ENCODE assay signal across 26 mouse cellular contexts in genomic region chr13:42952037-42952721, GRCm38 (mm10).
A peak's percentile ranks its signal among the peaks of the same experiment; 100 is the strongest.
DNase-seq lines count a peak whose midpoint lies in the region; ATAC-seq and TF ChIP-seq lines count a peak whose summit lies in the region.
"Had no signal": no experiment of that assay in that cellular context is flagged by ENCODE, and none has a peak within 500 bp of the region (broad histone marks: within the 10 kb centered on the region; RNA-seq: fewer than 3 reads in every experiment).

No protein-coding gene starts in this region.

- no peak overlapping the region for H3K27ac ChIP-seq in heart, embryonic 10.5 days
- H3K27ac ChIP-seq in embryonic facial prominence, embryonic 14.5 days (replicated peaks; ENCODE audit: low read depth, low read length): no peak overlapping the region
- no peak overlapping the region for H3K27ac ChIP-seq in hindbrain, embryonic 13.5 days
- H3K27ac ChIP-seq in lung, postnatal 0 days (ENCODE audit: low read length): no peak overlapping the region
- H3K27ac ChIP-seq: heart, adult 2 months; heart, embryonic 15.5 days; hindbrain, postnatal 0 days; limb, embryonic 15.5 days; liver, embryonic 15.5 days had no signal

- no peak for ATAC-seq in embryonic facial prominence, embryonic 14.5 days (ENCODE audit: low read depth)
- no peak for ATAC-seq in hindbrain, embryonic 13.5 days (ENCODE audit: low FRiP score)
- no peak for ATAC-seq in lung, postnatal 0 days
- ATAC-seq: activated CD4-positive, CD25-positive, alpha-beta regulatory T cell, adult 4 months; hindbrain, postnatal 0 days; intestine, postnatal 0 days; midbrain, embryonic 16.5 days had no signal

- H3K4me2 ChIP-seq in embryonic facial prominence, embryonic 14.5 days (ENCODE audit: low read depth, low read length): no peak overlapping the region
- H3K4me2 ChIP-seq in hindbrain, embryonic 13.5 days: no peak overlapping the region
- H3K4me2 ChIP-seq in lung, postnatal 0 days (replicated peaks; ENCODE audit: low read depth, low read length): no peak overlapping the region
- H3K4me2 ChIP-seq: heart, embryonic 15.5 days; limb, embryonic 15.5 days; liver, embryonic 15.5 days had no signal

- H3K36me3 ChIP-seq in heart, embryonic 10.5 days: no peaks in the 10 kb centered on the region
- H3K36me3 ChIP-seq in embryonic facial prominence, embryonic 14.5 days (ENCODE audit: control insufficient read depth, insufficient read depth, low read length): no peaks in the 10 kb centered on the region
- H3K36me3 ChIP-seq in hindbrain, embryonic 13.5 days: no peaks in the 10 kb centered on the region; the same call in 1 of the 2 replicates
- H3K36me3 ChIP-seq in lung, postnatal 0 days (ENCODE audit: insufficient read depth, low read length): no peaks in the 10 kb centered on the region; the same call in 1 of the 2 replicates
- H3K36me3 ChIP-seq: G1E; heart, embryonic 15.5 days; limb, embryonic 15.5 days; liver, embryonic 15.5 days had no signal

- no peak for TF ChIP-seq CTCF in lung, postnatal 0 days (IDR thresholded peaks at IDR 0.05)

- no peaks in the 10 kb centered on the region; the same call in 1 of the 2 replicates for H3K4me1 ChIP-seq in heart, embryonic 10.5 days
- H3K4me1 ChIP-seq in embryonic facial prominence, embryonic 14.5 days (ENCODE audit: control insufficient read depth, insufficient read depth, low read length): no peaks in the 10 kb centered on the region
- peaks cover 10% of the 10 kb centered on the region for H3K4me1 ChIP-seq in hindbrain, embryonic 13.5 days (replicated peaks)
- no peaks in the 10 kb centered on the region for H3K4me1 ChIP-seq in lung, postnatal 0 days (ENCODE audit: insufficient read depth, low read depth, low read length)
- H3K4me1 ChIP-seq: heart, embryonic 15.5 days; limb, embryonic 15.5 days; liver, embryonic 15.5 days had no signal

- peak; percentile 76 for DNase-seq in heart, adult 11 months
- DNase-seq in heart, embryonic 10.5 days (ENCODE audit: low spot score): no peak
- DNase-seq in left cerebral cortex, adult 18-20 months (ENCODE audit: low spot score in 2 of 2): peak; percentile 63 to 75
- DNase-seq in left cerebral cortex, adult 11 months (ENCODE audit: low spot score): no peak
- DNase-seq in embryonic facial prominence, embryonic 14.5 days (ENCODE audit: low spot score): peak; percentile 57
- DNase-seq in right cerebral cortex, postnatal 10 days (ENCODE audit: low spot score in 2 of 2): peak; percentile 68 to 72
- DNase-seq in lung, postnatal 0 days (ENCODE audit: low spot score): no peak
- DNase-seq: adrenal gland, postnatal 14 days; cerebellum, adult 11-12 months; cerebellum, postnatal 14 days; embryo, embryonic 11 days; gastrocnemius, postnatal 14 days; heart, adult 2 months; heart, postnatal 4 days; kidney, postnatal 25 days; lung, postnatal 10 days; spleen, adult 18-20 months had no signal

- WGBS in heart, embryonic 10.5 days: 64% methylated on average over 15 of the region's 15 CpGs
- WGBS in embryonic facial prominence, embryonic 14.5 days: 55% methylated on average over 15 of the region's 15 CpGs
- WGBS in hindbrain, embryonic 13.5 days: 78% methylated on average over 15 of the region's 15 CpGs
- 74% methylated on average over 15 of the region's 15 CpGs for WGBS in lung, postnatal 0 days

- H3K27me3 ChIP-seq in heart, embryonic 10.5 days (ENCODE audit: insufficient read depth, poor library complexity, severe bottlenecking): no peaks in the 10 kb centered on the region
- H3K27me3 ChIP-seq in embryonic facial prominence, embryonic 14.5 days (replicated peaks; ENCODE audit: control insufficient read depth, insufficient read depth, low read length): no peaks in the 10 kb centered on the region
- no peaks in the 10 kb centered on the region for H3K27me3 ChIP-seq in hindbrain, embryonic 13.5 days
- H3K27me3 ChIP-seq in lung, postnatal 0 days (replicated peaks; ENCODE audit: insufficient read depth, low read length): no peaks in the 10 kb centered on the region
- H3K27me3 ChIP-seq: heart, embryonic 15.5 days; limb, embryonic 15.5 days; liver, embryonic 15.5 days had no signal

- H3K9ac ChIP-seq in embryonic facial prominence, embryonic 14.5 days (ENCODE audit: low read depth, low read length): no peak overlapping the region
- H3K9ac ChIP-seq in hindbrain, embryonic 13.5 days: no peak overlapping the region
- no peak overlapping the region for H3K9ac ChIP-seq in lung, postnatal 0 days (replicated peaks; ENCODE audit: low read depth)
- H3K9ac ChIP-seq: heart, embryonic 15.5 days; limb, embryonic 15.5 days; liver, embryonic 15.5 days had no signal

- H3K4me3 ChIP-seq in heart, embryonic 10.5 days: no peak overlapping the region
- no peak overlapping the region for H3K4me3 ChIP-seq in embryonic facial prominence, embryonic 14.5 days (ENCODE audit: low read depth, low read length)
- no peak overlapping the region for H3K4me3 ChIP-seq in hindbrain, embryonic 13.5 days
- H3K4me3 ChIP-seq in lung, postnatal 0 days (ENCODE audit: low read depth, low read length): no peak overlapping the region
- H3K4me3 ChIP-seq: heart, adult 2 months; heart, embryonic 15.5 days; limb, embryonic 15.5 days; liver, embryonic 15.5 days had no signal

- TF ChIP-seq EP300 in lung, postnatal 0 days (IDR thresholded peaks at IDR 0.05): no peak

- H3K9me3 ChIP-seq in heart, embryonic 10.5 days: no peaks in the 10 kb centered on the region
- H3K9me3 ChIP-seq in embryonic facial prominence, embryonic 14.5 days (ENCODE audit: control insufficient read depth, low read length): 0 out of 2 replicates have a peak, but pooled peaks cover 5% of the 10 kb centered on the region
- no peaks in the 10 kb centered on the region for H3K9me3 ChIP-seq in hindbrain, embryonic 13.5 days
- H3K9me3 ChIP-seq in lung, postnatal 0 days (ENCODE audit: low read length): no peaks in the 10 kb centered on the region
- H3K9me3 ChIP-seq: G1E; heart, embryonic 15.5 days; limb, embryonic 15.5 days; liver, embryonic 15.5 days had no signal

Comparison
In these comparisons a context has a peak if more than half of its experiments do, and no peak if none do; other contexts are left out.
1. DNase-seq: peak in heart, adult 11 months (single experiment), left cerebral cortex, adult 18-20 months (2 of 2), embryonic facial prominence, embryonic 14.5 days (single experiment) and right cerebral cortex, postnatal 10 days (2 of 2); none in heart, embryonic 10.5 days (single experiment), left cerebral cortex, adult 11 months (single experiment) and lung, postnatal 0 days (single experiment).